Mouse (Mus musculus): Measurements from ENCODE around the gene Cyp2s1.

The Cyp2s1 gene

GRCm38 (mm10) chr7:25816241-25816919 is at the start of gene Cyp2s1:
Cyp2s1 (minus strand) TSS chr7:25816913.
- DNase-seq: no peak

GRCm38 (mm10) chr7:25864861-25865260 is 48.1 kb upstream of the Cyp2s1 start:
- no peak for DNase-seq

GRCm38 (mm10) chr7:25863756-25864155 is 47.0 kb upstream of the Cyp2s1 start:
- no peak for DNase-seq

GRCm38 (mm10) chr7:25862365-25862764 is 45.7 kb upstream of the Cyp2s1 start:
- no peak for DNase-seq

GRCm38 (mm10) chr7:25859962-25860870 is 43.5 kb upstream of the Cyp2s1 start:
- DNase-seq: no peak

GRCm38 (mm10) chr7:25855082-25855481 is 38.4 kb upstream of the Cyp2s1 start:
- DNase-seq: peak; percentile 6

GRCm38 (mm10) chr7:25848444-25848812 is 31.7 kb upstream of the Cyp2s1 start:
- no peak for DNase-seq

GRCm38 (mm10) chr7:25847722-25848443 is 31.2 kb upstream of the Cyp2s1 start:
- DNase-seq: peak; percentile 40

- DNase-seq: no peak
Measured at GRCm38 (mm10) chr7:25844885-25845284, 28.2 kb upstream of the Cyp2s1 start.

GRCm38 (mm10) chr7:25844423-25844822 is 27.7 kb upstream of the Cyp2s1 start:
- no peak for DNase-seq

GRCm38 (mm10) chr7:25843492-25843891 is 26.8 kb upstream of the Cyp2s1 start:
- DNase-seq: no peak

- DNase-seq: no peak
Measured at GRCm38 (mm10) chr7:25840908-25841307, 24.2 kb upstream of the Cyp2s1 start.

- DNase-seq: no peak
Measured at GRCm38 (mm10) chr7:25835188-25835891, 18.6 kb upstream of the Cyp2s1 start.

- no peak for DNase-seq
Measured at GRCm38 (mm10) chr7:25831557-25832530, 15.1 kb upstream of the Cyp2s1 start.

GRCm38 (mm10) chr7:25830251-25830650 is 13.5 kb upstream of the Cyp2s1 start:
- no peak for DNase-seq

GRCm38 (mm10) chr7:25827199-25827598 is 10.5 kb upstream of the Cyp2s1 start:
- DNase-seq: no peak

GRCm38 (mm10) chr7:25826029-25826428 is 9.3 kb upstream of the Cyp2s1 start:
- no peak for DNase-seq

- DNase-seq: no peak
Measured at GRCm38 (mm10) chr7:25825043-25825442, 8.3 kb upstream of the Cyp2s1 start.

GRCm38 (mm10) chr7:25815571-25815970 is 1.1 kb downstream of the Cyp2s1 start:
- DNase-seq: no peak

GRCm38 (mm10) chr7:25814711-25815110 is 2.0 kb downstream of the Cyp2s1 start:
- DNase-seq: no peak

GRCm38 (mm10) chr7:25812195-25812594 is 4.5 kb downstream of the Cyp2s1 start:
- DNase-seq: no peak

- no peak for DNase-seq
Measured at GRCm38 (mm10) chr7:25811716-25812115, 5.0 kb downstream of the Cyp2s1 start.
